Mouse (Mus musculus) bone marrow macrophage, adult 2 months (primary cell): ENCODE measurements around the gene Ubash3b. TPM values are rescaled to one million over a fixed set of nuclear protein-coding genes. Genes with fewer than 3 reads are reported as not detected.
A peak's percentile ranks its signal among the peaks of the same experiment; 100 is the strongest.

Experiments used
- H3K27ac ChIP-seq: 2 replicates; pipeline ENCODE4 v1.5.1; 2012; ENCODE audit warnings: low read depth, low read length; ENCODE audit not compliant: insufficient read depth
- H3K4me1 ChIP-seq: 2 replicates; pipeline ENCODE4 v1.6.1; 2012; ENCODE audit warnings: low read length; ENCODE audit not compliant: control insufficient read depth, insufficient read depth
- H3K4me3 ChIP-seq: 2 replicates; pipeline ENCODE4 v1.5.1; 2012; ENCODE audit warnings: mild to moderate bottlenecking, low read length, moderate library complexity; ENCODE audit not compliant: insufficient read depth
- CTCF ChIP-seq: IDR thresholded peaks from 2 replicates; pipeline ENCODE4 v1.5.1; 2012; ENCODE audit warnings: low read depth, mild to moderate bottlenecking, low read length, moderate library complexity
- POLR2A ChIP-seq: IDR thresholded peaks from 2 replicates; pipeline ENCODE4 v1.6.1; 2012; ENCODE audit warnings: mild to moderate bottlenecking, low read depth, low read length, borderline replicate concordance
- polyA plus RNA-seq: library from polyadenylated mRNA; stranded (reverse); fragments of >200 nt; gene quantifications from 2 replicates; pipeline ENCODE4 v1.2.4, GENCODE M21; 2012; ENCODE audit not compliant: missing spikeins, insufficient read depth, insufficient read length

Gene Ubash3b
- polyA plus RNA-seq, 1 experiment = 19.7 TPM

DNA sequence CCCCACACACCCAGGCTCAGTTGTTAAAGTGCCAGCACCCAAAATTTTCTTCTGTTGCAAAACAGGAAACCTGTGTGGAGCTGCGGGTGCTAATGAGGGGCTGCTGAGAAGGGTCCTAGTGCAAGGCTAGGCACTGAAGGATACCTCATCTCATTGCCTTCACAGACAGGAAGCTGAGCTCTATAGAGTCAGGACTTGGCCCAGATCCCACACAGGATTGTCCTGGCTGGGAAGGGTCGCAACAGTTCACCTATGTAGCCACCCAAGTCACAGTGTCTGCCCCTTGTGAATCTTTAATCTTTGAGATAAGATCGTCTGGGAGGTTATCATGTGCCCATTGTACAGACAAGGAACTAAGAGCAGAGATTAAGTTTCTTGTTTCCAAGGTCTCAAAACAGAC is 78.6 kb downstream of the Ubash3b start:
- TF ChIP-seq POLR2A (no peak), CTCF (no peak)
- H3K4me3 ChIP-seq = no peak overlapping the region
- H3K4me1 ChIP-seq = peaks cover 71% of the 10 kb centered on the region
- H3K27ac ChIP-seq = no peak overlapping the region

DNA sequence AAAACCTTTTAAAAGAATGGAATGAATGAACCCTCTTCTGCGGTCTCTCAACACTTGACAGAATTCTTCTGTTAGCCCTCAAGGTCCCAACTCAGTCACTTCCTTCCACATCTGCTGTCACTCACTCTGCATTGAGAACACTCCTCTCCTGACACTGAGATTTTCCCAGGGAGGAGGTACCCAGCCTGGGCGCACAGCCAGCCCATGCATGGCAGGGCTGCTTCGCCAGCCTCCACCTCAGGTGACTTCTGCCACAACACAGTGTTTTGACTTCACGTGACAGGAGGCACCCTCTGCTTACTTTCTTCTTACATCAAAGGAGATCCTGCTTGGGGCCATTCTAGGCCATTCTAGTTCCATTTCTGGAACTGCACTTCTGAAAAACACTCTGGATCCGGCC is 80.6 kb downstream of the Ubash3b start:
- TF ChIP-seq POLR2A (no peak), CTCF (no peak)
- Histone ChIP-seq H3K27ac (no peak overlapping the region), H3K4me3 (no peak overlapping the region), H3K4me1 (peaks cover 66% of the 10 kb centered on the region)

DNA sequence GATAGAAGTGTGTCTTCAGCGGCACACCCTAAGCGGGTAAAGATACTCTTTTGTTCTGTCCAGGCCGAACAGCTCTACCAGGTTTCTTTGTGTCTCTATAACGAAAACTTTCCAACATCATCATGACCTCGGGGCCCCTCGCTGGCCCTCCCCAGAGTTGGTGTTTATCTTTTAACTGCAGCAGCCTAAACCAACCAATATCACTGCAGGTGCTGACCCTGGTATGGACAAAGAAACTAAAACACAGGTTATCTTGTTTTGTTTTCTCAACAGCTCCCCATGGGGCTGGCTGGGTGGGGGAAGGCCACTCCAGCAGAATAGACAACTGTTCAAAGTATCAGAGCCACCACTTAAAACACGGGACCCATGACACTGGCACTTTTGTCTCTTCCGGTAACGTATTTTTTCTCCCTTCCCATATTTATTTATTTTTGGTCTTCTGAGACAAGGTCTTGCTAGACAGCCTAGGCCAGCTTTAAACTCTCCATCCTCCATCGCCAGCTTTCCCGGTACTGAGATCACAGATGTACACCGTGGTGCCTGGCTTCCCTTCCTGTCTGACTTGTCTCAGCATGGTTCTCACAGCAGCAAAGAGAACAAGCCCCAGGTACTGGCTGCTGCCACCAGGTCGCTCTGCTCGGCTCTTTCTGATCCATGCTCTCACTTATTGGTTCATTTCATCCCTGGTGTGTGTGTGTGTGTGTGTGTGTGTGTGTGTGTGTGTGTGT is 81.9 kb downstream of the Ubash3b start:
- TF ChIP-seq CTCF (no peak), POLR2A (no peak)
- Histone ChIP-seq H3K4me1 (peaks cover 55% of the 10 kb centered on the region), H3K27ac (no peak overlapping the region), H3K4me3 (no peak overlapping the region)

DNA sequence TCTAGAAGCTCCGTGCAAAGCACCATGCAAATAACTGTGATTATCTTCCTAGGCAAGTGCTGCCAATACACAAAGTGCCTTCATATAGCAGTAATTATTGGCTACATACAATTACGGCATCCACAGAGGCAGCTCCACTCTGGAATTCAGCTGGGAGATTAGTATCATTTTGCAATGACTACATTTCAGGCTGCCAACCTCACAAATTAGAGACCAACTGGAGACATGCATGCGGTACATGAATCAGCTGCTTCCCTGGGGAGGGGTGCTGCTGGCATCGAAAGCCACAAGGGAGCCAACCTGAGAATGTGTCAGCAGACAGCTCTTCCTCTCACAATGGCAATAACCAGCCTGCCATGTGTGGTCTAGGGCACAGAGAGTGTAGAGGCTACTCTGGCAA is 83.3 kb downstream of the Ubash3b start:
- TF ChIP-seq POLR2A (no peak), CTCF (no peak)
- peaks cover 50% of the 10 kb centered on the region for H3K4me1 ChIP-seq
- H3K4me3 ChIP-seq = no peak overlapping the region
- H3K27ac ChIP-seq = no peak overlapping the region

DNA sequence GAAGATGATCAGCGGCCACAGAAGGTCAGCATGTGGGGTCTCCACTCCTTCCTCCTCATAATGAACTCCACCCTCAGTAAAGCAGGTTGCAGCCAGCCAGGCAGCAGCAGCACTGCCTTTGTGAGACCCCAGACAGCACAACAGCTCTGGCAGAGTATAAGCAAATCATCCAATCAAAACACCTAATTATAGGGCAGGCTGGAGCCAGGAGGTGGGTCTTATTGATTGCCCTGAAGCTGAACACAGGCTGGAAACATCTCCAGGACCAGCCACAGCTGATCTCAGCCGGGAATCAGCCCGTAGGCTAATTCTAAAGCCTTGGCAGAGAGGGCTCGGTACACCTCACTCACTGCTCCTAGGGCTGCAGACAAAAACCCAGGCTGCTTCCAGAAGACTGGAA is 85.3 kb downstream of the Ubash3b start:
- H3K27ac ChIP-seq = no peak overlapping the region
- H3K4me1 ChIP-seq = peaks cover 53% of the 10 kb centered on the region
- TF ChIP-seq CTCF (no peak), POLR2A (no peak)
- no peak overlapping the region for H3K4me3 ChIP-seq

DNA sequence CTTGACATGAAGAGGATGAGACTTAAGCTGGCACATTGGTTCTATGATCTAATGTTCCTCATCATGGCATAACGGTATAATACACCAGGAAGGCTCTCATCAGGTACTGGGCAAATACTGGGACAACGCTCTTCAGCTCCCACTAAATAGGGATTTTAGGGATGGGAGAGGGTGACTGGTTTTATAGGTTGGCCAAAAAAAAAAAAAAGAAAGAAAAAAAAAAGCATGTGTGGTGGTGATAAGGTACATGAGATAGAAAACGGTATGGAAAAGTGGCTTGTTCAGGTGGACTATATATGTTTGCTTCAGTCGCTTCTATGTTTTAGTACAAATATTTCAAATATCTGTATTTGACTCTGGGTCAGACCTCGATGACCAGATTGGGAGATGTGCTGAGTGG is 86.0 kb downstream of the Ubash3b start:
- Histone ChIP-seq H3K27ac (no peak overlapping the region), H3K4me1 (peaks cover 49% of the 10 kb centered on the region), H3K4me3 (no peak overlapping the region)
- no peak for TF ChIP-seq CTCF
- no peak for TF ChIP-seq POLR2A

DNA sequence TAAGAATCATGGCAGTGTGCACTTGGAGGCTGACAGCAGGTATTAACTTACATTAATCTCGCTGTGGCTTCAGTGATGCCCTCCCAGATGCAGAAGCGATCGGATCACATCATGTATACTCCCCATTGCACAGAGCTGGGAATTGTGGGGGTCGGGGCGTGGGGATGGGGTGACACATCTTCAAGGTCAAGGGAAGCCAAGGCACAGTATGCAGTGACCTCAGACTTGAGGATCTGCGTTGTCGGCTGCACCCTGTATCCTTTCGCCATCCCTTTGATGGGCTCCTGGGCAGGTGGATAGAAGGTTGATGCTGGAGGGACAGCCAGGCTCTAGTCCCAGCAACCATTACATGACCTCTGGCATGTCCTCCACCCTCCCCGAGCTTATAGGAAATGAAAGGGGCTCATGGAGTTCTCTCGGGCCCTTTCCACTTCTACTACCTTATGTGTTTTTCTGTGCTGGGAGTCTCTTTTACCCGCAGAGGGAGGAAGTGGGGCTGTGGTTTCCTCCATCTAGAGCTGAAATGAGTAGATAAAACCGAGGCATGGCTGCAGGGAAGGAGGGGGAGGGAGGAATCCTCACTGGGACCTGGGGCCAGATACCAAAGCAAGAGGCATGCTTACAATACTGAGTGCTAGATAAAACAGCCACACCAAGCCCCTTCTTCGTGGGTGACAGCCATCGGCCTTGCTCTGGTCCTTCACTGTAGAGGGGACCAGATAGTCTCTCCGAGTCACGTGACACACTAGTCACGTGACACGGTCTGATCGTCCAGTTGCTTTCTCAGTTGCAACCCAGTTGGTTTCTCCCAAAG is 88.1 kb downstream of the Ubash3b start:
- Histone ChIP-seq H3K4me3 (peak overlapping the region; percentile 49), H3K4me1 (peaks cover 56% of the 10 kb centered on the region)

DNA sequence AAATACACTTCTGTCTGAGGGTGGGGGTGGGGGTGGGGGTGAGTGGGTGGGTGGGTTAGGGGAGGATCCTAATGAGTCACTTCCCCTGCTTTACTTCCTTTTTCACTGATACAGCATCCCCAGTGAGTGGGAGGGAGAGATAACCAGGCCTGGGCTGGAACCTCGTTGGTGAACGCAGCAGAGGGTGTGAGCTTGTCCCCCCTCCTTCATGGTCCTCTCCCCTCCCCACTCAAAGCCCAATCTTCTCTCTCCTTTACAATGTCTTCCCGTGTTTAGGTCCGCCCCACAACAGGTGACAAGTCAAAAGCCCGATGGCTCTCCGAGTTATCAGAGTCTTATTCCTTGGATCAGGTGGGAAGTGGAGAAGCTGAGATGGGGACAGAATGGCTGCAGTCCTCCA is 88.7 kb downstream of the Ubash3b start:
- TF ChIP-seq CTCF (no peak), POLR2A (no peak)
- H3K4me3 ChIP-seq = peak overlapping the region; percentile 11
- H3K4me1 ChIP-seq = peaks cover 55% of the 10 kb centered on the region
- H3K27ac ChIP-seq = peak overlapping the region; percentile 91

More for the DNA sequence above, 88.1 kb downstream of the Ubash3b start:
- peak overlapping the region; percentile 91 for H3K27ac ChIP-seq
- TF ChIP-seq CTCF (no peak), POLR2A (no peak)

DNA sequence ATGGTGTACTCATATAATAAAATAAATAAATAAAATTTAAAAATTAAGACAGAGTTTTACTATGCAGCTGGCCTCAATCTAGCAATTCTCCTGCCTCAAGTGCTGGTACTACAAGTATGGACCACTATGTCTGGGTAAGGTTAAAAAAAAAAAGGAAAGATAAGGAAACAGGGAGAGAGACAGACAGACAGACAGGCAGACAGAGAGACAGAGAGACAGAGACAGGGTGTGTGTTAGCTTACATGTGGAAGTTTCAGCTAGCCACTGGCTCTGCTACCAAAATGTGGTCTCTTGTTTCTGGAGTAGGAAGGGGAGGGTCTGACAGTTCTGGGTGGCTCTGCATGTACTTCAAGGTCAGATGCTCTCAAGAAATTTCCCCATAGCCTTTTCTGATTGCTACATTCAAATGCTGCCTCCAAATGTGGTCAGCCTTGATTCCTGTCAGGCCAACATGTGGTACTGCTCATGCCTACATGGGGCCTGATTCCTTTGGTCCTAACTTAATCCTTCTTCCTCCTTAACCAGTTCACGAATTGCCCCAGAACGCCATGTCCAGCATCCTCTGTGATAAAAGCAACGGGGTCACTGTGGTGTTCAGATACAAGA is 89.5 kb downstream of the Ubash3b start:
- no peak overlapping the region for H3K4me3 ChIP-seq
- peak overlapping the region; percentile 72 for H3K27ac ChIP-seq
- H3K4me1 ChIP-seq = peaks cover 58% of the 10 kb centered on the region
- TF ChIP-seq CTCF (no peak), POLR2A (no peak)
